Mouse (Mus musculus): ENCODE measurements around the gene Tll2. TPM values are rescaled to one million over a fixed set of nuclear protein-coding genes. Genes with fewer than 3 reads are reported as not detected.

The Tll2 gene
- polyA plus RNA-seq, 1 experiment from 2014 or later, result not detected

DNA sequence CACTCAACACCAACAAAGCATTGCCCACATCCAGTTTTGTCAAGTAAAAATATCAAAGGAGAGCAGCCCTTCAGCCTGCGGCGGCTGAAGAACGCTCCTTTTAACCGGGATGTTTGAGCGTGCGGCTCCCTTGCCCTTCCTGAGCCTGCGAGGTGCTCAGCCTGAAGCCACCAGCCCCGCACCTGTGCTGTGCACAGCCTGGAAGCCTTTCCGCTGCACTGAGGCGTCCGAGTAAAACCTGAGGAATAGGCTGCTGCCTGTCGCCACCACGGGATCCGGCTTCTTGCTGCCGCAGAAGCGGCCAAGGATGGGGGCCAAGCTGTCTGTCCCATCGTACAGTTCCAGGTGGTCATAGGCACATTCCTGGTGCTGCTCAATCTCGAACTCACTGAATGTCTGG lies 118.1 kb downstream of the Tll2 start:
- Histone ChIP-seq H3K36me3 (ENCODE audit: inconsistent target) (no peaks in the 10 kb centered on the region), H3K79me2 (ENCODE audit: inconsistent target) (no peaks in the 10 kb centered on the region), H3K4me3 (ENCODE audit: inconsistent target) (no peak overlapping the region), H3K27ac (no peak overlapping the region)
- WGBS (ENCODE audit: missing documents), result 30% methylated on average over 18 of the region's 18 CpGs

DNA sequence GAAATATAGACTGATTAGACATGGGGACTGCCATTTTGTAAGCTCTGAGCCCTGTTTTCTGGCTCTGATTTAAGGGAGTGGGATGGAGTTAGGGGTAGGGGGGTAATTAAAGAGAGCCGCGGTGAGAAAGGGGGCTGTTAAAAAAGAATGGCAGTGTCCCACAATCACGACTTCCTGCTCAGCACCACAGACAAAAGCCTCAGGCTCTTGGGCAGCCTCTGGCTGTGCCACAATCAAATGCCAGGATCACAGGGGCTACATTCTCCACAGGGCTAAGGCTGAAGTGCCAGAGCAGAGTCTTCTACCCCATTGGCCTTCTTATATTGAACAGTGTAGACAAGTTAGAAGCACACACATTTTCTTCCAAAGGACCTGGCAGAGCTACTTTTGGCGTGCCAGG lies 118.7 kb downstream of the Tll2 start:
- WGBS (ENCODE audit: missing documents), result 33% methylated on average over 4 of the region's 4 CpGs

DNA sequence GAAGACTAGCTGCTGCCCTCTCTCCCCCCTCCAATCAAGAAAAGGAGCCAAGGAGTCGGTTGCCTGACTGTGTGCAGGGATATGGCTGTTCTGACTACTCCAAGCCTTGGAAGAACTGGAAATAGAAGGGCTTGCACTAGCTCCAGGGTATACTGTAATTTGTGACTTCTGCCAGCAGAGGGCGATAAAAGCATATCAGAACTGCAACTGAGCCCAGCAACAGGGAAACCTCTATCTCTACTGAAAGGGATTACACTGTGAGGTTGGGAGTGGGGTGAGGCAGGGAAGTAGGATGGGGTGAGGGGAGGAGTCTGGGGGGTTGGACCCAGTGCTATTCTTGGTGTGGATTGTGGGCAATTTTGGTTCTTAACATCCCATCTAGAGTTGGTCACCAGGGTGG lies 119.9 kb downstream of the Tll2 start:
- no peaks in the 10 kb centered on the region for H3K79me2 ChIP-seq (ENCODE audit: inconsistent target)
- no peaks in the 10 kb centered on the region for H3K36me3 ChIP-seq (ENCODE audit: inconsistent target)
- 0% methylated on average over 2 of the region's 2 CpGs for WGBS (ENCODE audit: missing documents)
- H3K27ac ChIP-seq, result no peak overlapping the region
- H3K4me3 ChIP-seq (ENCODE audit: inconsistent target), result no peak overlapping the region

More for the DNA sequence above, 118.7 kb downstream of the Tll2 start:
- H3K36me3 ChIP-seq (ENCODE audit: inconsistent target), result no peaks in the 10 kb centered on the region
- H3K79me2 ChIP-seq (ENCODE audit: inconsistent target), result no peaks in the 10 kb centered on the region
- no peak overlapping the region for H3K27ac ChIP-seq
- H3K4me3 ChIP-seq (ENCODE audit: inconsistent target), result no peak overlapping the region

DNA sequence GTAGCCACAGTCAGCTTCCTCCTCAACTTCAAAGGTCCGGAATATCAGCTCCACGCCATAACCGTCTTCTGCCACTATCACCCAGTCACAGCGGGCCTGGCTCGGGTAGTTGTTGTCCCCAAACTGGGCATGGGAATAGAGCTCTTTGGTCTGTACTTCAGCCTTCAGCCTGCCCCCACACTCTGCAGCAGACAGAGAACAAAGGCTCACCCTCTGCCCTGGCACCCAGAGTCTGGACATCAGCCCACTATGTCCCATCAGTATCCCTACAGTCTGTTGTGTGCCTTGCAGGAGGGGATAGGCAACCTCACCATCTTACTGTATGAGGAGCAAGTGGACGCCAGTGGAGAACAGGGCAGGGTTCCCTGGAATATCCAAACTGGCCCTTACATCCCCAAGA lies 120.3 kb downstream of the Tll2 start:
- Histone ChIP-seq H3K79me2 (ENCODE audit: inconsistent target) (no peaks in the 10 kb centered on the region), H3K4me3 (ENCODE audit: inconsistent target) (no peak overlapping the region), H3K36me3 (ENCODE audit: inconsistent target) (no peaks in the 10 kb centered on the region), H3K27ac (no peak overlapping the region)
- 93% methylated on average over 6 of the region's 6 CpGs for WGBS (ENCODE audit: missing documents)

DNA sequence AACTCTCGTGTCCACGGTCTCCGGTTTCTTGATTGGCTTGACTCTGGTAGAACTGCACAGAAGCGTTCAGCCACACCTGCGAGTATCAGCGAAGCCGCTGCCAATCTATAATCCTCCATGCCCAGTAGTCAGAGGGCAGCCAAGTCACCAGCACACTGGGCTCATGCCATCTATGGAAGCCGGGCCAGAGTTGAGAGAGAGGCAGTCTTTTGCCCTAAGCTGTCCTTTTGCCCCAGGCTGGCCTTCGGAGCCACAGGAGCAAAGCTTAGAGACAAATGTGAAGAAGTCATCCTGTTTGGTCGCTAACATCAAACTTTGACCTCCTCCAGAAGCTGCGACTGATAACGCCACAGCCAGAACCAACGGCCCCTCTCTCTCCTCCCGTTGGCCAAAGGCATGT lies 123.0 kb downstream of the Tll2 start:
- no peak overlapping the region for H3K4me3 ChIP-seq (ENCODE audit: inconsistent target)
- no peaks in the 10 kb centered on the region for H3K79me2 ChIP-seq (ENCODE audit: inconsistent target)
- 90% methylated on average over 14 of the region's 14 CpGs for WGBS (ENCODE audit: missing documents)
- H3K36me3 ChIP-seq (ENCODE audit: inconsistent target), result no peaks in the 10 kb centered on the region
- H3K27ac ChIP-seq, result no peak overlapping the region

DNA sequence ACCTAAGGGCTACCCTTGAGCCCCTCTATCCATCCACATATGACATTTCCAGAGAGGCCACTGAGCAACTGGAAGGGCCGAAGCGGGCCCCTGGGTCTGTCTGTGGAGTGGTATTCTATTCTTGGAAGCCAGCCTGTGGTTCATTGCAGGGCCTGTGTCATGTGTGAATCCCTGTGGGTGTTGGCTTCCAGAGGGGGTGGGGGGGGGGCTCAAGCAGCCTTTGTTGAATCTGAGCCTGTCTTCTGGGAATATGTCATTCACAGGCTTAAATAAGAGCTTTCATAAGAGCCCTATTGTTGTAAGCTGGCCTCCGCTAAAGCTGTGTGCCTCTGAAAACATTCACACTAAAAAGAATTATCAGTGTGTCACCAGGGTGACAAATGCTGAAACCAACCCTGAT lies 125.0 kb downstream of the Tll2 start:
- WGBS (ENCODE audit: missing documents), result 91% methylated on average over 3 of the region's 3 CpGs
- Histone ChIP-seq H3K79me2 (ENCODE audit: inconsistent target) (no peaks in the 10 kb centered on the region), H3K4me3 (ENCODE audit: inconsistent target) (no peak overlapping the region), H3K36me3 (ENCODE audit: inconsistent target) (no peaks in the 10 kb centered on the region), H3K27ac (no peak overlapping the region)

DNA sequence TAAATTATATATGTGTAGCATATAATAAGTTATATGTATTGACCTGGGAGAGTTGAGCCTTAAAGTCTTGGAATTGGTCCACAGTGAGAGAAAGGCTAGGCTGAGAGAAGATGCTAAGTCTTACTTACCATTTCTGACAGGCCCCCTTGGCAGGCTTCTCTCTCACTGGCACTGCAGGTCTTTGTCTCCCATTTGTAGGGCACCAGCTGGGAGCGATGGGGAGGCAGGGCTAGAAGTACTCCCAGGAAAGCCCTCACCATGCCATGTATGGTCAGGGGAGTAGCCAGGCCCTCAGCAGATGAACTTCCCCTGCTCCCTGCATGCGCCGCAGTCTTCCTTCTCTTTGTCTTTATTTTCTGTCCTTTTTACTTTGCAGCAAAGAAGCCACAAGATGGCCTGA lies 129.7 kb downstream of the Tll2 start, which contains the start of gene Opalin:
Gene Opalin (minus strand): TSS at position 208 of the 400 bp plus-strand sequence.
- no peak within 1 kb of the TSS for H3K4me3 ChIP-seq (ENCODE audit: inconsistent target)
- H3K27ac ChIP-seq, result no peak within 1 kb of the TSS
- 85% methylated on average over 3 of the region's 3 CpGs for WGBS (ENCODE audit: missing documents)
- no peaks in the 10 kb centered on the region for H3K36me3 ChIP-seq (ENCODE audit: inconsistent target)
- no peaks in the 10 kb centered on the region for H3K79me2 ChIP-seq (ENCODE audit: inconsistent target)

DNA sequence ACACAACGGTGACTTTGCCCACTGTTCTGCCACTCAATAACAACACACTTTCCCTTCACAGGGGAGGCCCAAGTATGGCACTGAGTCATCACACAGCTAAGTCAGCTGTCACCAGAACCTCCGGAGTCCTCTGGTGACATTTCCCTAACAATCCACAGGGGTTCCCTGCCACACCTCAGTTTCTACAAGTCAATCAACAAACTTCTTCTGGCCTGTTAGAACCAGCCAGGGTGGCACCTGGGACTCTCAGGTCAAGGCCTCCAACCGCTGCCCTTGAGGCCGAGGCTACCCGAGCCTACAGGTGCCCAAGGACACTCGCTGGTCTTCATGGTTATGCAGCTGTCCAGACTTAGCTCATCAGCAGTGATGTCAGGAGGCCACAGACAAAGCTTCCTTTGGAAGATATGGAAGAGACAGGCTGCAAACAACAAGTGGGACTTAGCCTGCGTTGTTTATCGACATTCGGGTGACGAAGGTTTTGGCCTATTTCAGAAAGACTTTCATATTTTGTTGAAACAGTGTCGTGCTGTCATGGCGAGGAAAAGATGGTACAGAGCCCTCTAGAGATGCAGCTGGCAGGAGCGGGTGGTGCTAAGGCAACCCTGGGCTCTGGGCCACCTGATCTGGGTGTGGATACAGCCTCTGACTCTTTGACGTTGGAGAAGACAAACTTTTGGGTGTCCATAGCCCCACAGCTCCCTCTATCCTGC lies 132.7 kb downstream of the Tll2 start:
- Histone ChIP-seq H3K36me3 (ENCODE audit: inconsistent target) (no peaks in the 10 kb centered on the region), H3K79me2 (ENCODE audit: inconsistent target) (no peaks in the 10 kb centered on the region), H3K27ac (no peak overlapping the region), H3K4me3 (ENCODE audit: inconsistent target) (no peak overlapping the region)
- WGBS (ENCODE audit: missing documents), result 94% methylated on average over 14 of the region's 14 CpGs

DNA sequence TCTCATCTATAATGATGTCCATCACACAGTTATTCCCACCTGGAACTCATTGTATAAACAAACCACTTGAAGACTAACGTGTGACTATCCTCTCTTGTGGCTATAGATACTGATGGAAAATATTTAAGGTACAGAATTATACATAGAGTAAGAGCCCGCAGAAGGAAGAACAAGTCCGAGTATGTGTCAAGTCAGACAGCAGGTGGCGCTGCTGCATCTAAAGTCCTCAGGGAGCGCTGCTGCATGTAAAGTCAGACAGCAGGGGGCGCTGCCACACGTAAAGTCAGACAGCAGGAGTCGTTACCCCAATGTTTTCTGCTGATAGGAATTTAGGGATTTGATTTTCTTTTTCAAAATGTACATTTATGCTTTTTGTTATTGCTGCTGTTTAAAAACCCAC lies 135.1 kb downstream of the Tll2 start:
- 1% methylated on average over 8 of the region's 8 CpGs for WGBS (ENCODE audit: missing documents)
- Histone ChIP-seq H3K4me3 (ENCODE audit: inconsistent target) (no peak overlapping the region), H3K36me3 (ENCODE audit: inconsistent target) (no peaks in the 10 kb centered on the region)

DNA sequence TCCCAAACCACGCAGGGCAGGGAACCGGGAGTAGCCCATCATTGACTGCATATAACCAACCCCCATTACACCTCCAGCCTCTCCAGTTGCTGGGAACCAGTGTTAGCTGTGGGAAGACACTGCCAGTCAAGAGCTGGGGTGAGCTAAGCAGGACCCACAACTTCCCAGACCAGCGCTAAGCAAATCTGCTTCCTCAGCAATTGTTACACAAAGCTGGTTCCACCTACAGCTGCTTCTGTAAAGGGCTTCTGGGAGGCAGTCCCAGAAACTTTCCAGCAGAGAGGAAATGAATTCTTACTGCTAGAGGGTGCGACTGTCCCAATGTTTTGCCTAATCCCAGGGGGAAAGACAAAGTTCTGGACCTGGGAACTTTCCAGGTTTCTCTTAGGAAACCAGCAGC lies 151.9 kb downstream of the Tll2 start:
- 89% methylated on average over 4 of the region's 4 CpGs for WGBS (ENCODE audit: missing documents)
- H3K4me3 ChIP-seq (ENCODE audit: inconsistent target), result no peak overlapping the region
- no peak overlapping the region for H3K27ac ChIP-seq
- no peaks in the 10 kb centered on the region for H3K79me2 ChIP-seq (ENCODE audit: inconsistent target)
- no peaks in the 10 kb centered on the region for H3K36me3 ChIP-seq (ENCODE audit: inconsistent target)

More for the DNA sequence above, 135.1 kb downstream of the Tll2 start:
- H3K79me2 ChIP-seq (ENCODE audit: inconsistent target), result no peaks in the 10 kb centered on the region
- H3K27ac ChIP-seq, result no peak overlapping the region

DNA sequence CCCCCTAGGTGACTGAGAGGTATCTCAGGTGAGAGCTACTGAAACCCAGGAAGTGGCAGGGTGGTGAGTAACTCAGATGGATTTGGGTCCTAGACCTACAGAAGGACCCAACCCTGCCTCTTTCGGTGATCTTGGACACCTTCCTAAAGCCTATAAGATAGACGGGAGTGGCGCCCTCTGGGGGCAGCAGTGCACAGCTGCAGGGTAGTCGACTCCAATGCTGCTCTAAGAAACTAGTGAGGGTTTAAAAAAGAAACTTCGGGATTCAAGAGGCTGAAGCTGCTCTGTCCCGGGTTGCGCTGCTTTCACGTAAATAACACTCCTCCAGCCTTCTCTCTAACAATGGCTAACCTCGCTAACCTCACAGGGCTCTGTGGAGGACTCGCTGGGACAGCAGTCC lies 153.1 kb downstream of the Tll2 start:
- no peak overlapping the region for H3K27ac ChIP-seq
- H3K4me3 ChIP-seq (ENCODE audit: inconsistent target), result no peak overlapping the region
- WGBS (ENCODE audit: missing documents), result 40% methylated on average over 10 of the region's 10 CpGs
- H3K36me3 ChIP-seq (ENCODE audit: inconsistent target), result no peaks in the 10 kb centered on the region
- no peaks in the 10 kb centered on the region for H3K79me2 ChIP-seq (ENCODE audit: inconsistent target)

DNA sequence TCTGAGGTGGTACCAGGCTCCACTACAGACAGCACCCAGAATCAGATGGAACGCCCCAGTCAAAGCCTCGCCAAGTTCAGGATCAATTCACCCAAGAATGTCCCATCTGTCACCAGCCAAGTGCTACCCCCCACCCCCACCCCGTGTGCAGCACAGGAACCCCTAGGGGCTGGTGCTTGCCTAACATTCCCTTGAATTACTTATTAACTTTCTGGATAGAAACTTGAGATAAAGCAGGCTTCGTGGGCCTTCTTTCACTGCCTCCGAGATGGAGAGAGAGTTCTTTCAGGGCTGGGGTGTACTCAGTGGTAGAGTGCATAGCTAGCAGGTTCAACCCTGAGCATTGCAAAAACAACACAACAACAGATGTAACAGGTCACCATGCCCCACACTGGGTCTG lies 154.4 kb downstream of the Tll2 start:
- WGBS (ENCODE audit: missing documents), result 78% methylated on average over 4 of the region's 5 CpGs
- no peaks in the 10 kb centered on the region for H3K36me3 ChIP-seq (ENCODE audit: inconsistent target)

DNA sequence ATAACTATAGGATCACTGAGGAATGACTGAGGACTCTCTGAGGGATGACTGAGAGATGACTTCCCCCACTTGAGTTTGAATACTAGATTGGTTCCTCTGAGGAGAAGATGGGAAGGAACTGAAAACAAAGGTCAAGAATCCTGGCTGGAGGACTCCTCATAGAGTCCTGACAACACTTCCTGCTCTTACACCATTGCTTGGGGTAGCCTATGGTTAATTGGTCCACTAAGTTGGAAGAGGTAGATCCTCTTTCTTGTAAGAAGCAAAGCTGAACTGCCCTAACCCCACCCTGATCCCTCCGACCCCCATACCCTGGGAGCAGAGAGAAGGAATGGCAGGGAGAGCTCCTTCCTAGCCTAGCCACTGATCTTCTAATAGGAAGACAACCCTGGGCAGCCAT lies 154.9 kb downstream of the Tll2 start:
- Histone ChIP-seq H3K79me2 (ENCODE audit: inconsistent target) (no peaks in the 10 kb centered on the region), H3K4me3 (ENCODE audit: inconsistent target) (no peak overlapping the region), H3K36me3 (ENCODE audit: inconsistent target) (no peaks in the 10 kb centered on the region), H3K27ac (no peak overlapping the region)
- 40% methylated on average over 1 of the region's 1 CpGs for WGBS (ENCODE audit: missing documents)

More for the DNA sequence above, 154.4 kb downstream of the Tll2 start:
- H3K4me3 ChIP-seq (ENCODE audit: inconsistent target), result no peak overlapping the region
- no peak overlapping the region for H3K27ac ChIP-seq
- H3K79me2 ChIP-seq (ENCODE audit: inconsistent target), result no peaks in the 10 kb centered on the region

DNA sequence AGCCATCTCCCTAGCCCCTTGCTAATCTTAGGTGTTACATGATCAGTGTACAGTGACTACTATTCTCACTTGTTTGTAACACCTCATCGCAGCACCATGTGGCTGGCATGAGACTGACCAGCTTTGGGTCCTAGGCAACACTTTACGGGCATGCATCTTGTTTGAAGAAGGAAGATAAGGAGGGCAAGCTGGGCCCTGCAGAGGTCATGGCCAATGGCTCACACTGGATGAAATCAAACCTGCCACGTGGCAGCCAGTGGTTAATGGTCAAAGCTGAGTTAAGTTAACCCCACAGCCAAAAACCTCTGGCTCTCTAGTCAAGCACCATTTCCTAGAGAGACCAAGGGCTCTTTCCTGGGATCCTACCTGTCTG lies 158.5 kb downstream of the Tll2 start:
- no peaks in the 10 kb centered on the region for H3K36me3 ChIP-seq (ENCODE audit: inconsistent target)

DNA sequence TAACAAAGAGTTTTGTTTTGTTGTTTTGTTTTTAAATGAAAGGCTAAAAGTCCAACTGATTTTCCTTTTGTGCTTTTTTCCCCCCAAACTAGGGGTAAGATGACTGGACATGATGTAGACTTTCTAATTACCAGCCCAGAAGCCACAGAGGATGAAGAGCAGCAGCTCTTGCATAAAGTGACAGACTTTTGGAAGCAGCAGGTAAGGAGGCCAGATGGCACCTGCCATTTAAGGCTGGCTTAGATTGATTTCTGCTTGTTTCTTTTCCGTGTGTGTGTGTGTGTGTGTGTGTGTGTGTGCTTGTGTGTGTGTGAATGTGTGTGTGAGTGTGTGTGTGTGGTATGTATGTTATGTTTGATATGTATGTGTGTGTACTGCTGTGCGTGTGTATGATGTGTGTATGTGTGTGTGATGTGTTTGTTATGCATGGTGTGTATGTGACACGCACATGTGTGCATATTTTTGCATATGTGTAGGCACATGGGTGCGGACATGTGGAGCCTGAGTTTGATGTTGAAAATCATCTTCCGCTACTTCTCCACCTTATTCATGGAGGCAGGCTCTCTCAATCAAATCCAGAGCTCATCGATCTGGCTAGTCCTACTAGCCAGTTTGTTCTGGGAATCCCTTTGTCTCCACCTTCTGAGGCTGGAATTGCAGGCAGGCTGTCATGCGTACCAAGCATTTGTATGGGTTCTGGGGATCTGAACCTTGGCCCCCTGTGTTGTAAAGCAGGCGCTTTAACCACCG lies 159.0 kb downstream of the Tll2 start:
- Histone ChIP-seq H3K36me3 (ENCODE audit: inconsistent target) (no peaks in the 10 kb centered on the region), H3K27ac (no peak overlapping the region), H3K79me2 (ENCODE audit: inconsistent target) (no peaks in the 10 kb centered on the region), H3K4me3 (ENCODE audit: inconsistent target) (no peak overlapping the region)
- 93% methylated on average over 9 of the region's 9 CpGs for WGBS (ENCODE audit: missing documents)

More for the DNA sequence above, 158.5 kb downstream of the Tll2 start:
- Histone ChIP-seq H3K4me3 (ENCODE audit: inconsistent target) (no peak overlapping the region), H3K79me2 (ENCODE audit: inconsistent target) (no peaks in the 10 kb centered on the region), H3K27ac (no peak overlapping the region)
- 95% methylated on average over 3 of the region's 3 CpGs for WGBS (ENCODE audit: missing documents)
